Mouse (Mus musculus) naive thymus-derived CD4-positive, alpha-beta T cell, adult 2 months (primary cell): ENCODE data around the gene Rps6kc1.

Experiments used
- DNase-seq: peaks from one replicate; pipeline ENCODE4 v3.0.0-alpha.2; 2011; ENCODE audit warnings: low read depth

Rps6kc1 gene

GRCm38 (mm10) chr1:190667326-190667725, 244.2 kb downstream of the Rps6kc1 start:
- no peak for DNase-seq

GRCm38 (mm10) chr1:190665490-190665875, 246.1 kb downstream of the Rps6kc1 start:
- DNase-seq, result no peak

- DNase-seq, result no peak
Measured at GRCm38 (mm10) chr1:190664767-190665489, 246.6 kb downstream of the Rps6kc1 start.

- no peak for DNase-seq
Measured at GRCm38 (mm10) chr1:190663996-190664395, 247.6 kb downstream of the Rps6kc1 start.

GRCm38 (mm10) chr1:190662736-190663135, 248.8 kb downstream of the Rps6kc1 start:
- no peak for DNase-seq

- no peak for DNase-seq
Measured at GRCm38 (mm10) chr1:190661764-190662163, 249.8 kb downstream of the Rps6kc1 start.

- DNase-seq, result no peak
Measured at GRCm38 (mm10) chr1:190661249-190661648, 250.3 kb downstream of the Rps6kc1 start.

GRCm38 (mm10) chr1:190659722-190660502, 251.7 kb downstream of the Rps6kc1 start:
- no peak for DNase-seq

GRCm38 (mm10) chr1:190658266-190658665, 253.3 kb downstream of the Rps6kc1 start:
- no peak for DNase-seq

- DNase-seq, result no peak
Measured at GRCm38 (mm10) chr1:190656089-190656488, 255.5 kb downstream of the Rps6kc1 start.

GRCm38 (mm10) chr1:190655651-190656050, 255.9 kb downstream of the Rps6kc1 start:
- DNase-seq, result no peak

GRCm38 (mm10) chr1:190655081-190655480, 256.5 kb downstream of the Rps6kc1 start:
- no peak for DNase-seq

- no peak for DNase-seq
Measured at GRCm38 (mm10) chr1:190654694-190655001, 256.9 kb downstream of the Rps6kc1 start.

- no peak for DNase-seq
Measured at GRCm38 (mm10) chr1:190653989-190654693, 257.4 kb downstream of the Rps6kc1 start.

- DNase-seq, result no peak
Measured at GRCm38 (mm10) chr1:190653081-190653480, 258.5 kb downstream of the Rps6kc1 start.
